Mouse (Mus musculus): ENCODE measurements at regions not wholly inside any gene's neighbourhood (a gene's known extent, or its start where the extent isn't known, plus 50 kb on each side); places are given as distances from the start of the nearest gene placed in this dataset.

- DNase-seq (ENCODE audit: low spot score in 2 of 2): no peak
These were observed 1248.4 kb upstream of the Zeb2 start for GRCm38 (mm10) chr2:46365428-46366134.

- DNase-seq (ENCODE audit: low spot score in 2 of 2): no peak
These were observed 1243.0 kb upstream of the Zeb2 start for GRCm38 (mm10) chr2:46360049-46360712.

GRCm38 (mm10) chr2:46358225-46358624, 1241.0 kb upstream of the Zeb2 start:
- DNase-seq (ENCODE audit: low spot score in 2 of 2): no peak

GRCm38 (mm10) chr2:46356651-46357050, 1239.5 kb upstream of the Zeb2 start:
- DNase-seq (ENCODE audit: low spot score in 2 of 2): no peak

- no peak for DNase-seq (ENCODE audit: low spot score in 2 of 2)
These were observed 1223.5 kb upstream of the Zeb2 start for GRCm38 (mm10) chr2:46340694-46341093.

- DNase-seq (ENCODE audit: low spot score in 2 of 2): no peak
These were observed 1199.5 kb upstream of the Zeb2 start for GRCm38 (mm10) chr2:46316666-46317065.

GRCm38 (mm10) chr2:46315243-46315642, 1198.0 kb upstream of the Zeb2 start:
- DNase-seq (ENCODE audit: low spot score in 2 of 2): no peak

GRCm38 (mm10) chr2:46307582-46308153, 1190.5 kb upstream of the Zeb2 start:
- no peak for DNase-seq (ENCODE audit: low spot score in 2 of 2)

- no peak for DNase-seq (ENCODE audit: low spot score in 2 of 2)
These were observed 1185.4 kb upstream of the Zeb2 start for GRCm38 (mm10) chr2:46302627-46303026.

GRCm38 (mm10) chr2:46297274-46297843, 1180.2 kb upstream of the Zeb2 start:
- no peak for DNase-seq (ENCODE audit: low spot score in 2 of 2)

GRCm38 (mm10) chr2:46283929-46284598, 1166.9 kb upstream of the Zeb2 start:
- no peak for DNase-seq (ENCODE audit: low spot score in 2 of 2)

- no peak for DNase-seq (ENCODE audit: low spot score in 2 of 2)
These were observed 1163.6 kb upstream of the Zeb2 start for GRCm38 (mm10) chr2:46280822-46281221.

GRCm38 (mm10) chr2:46261618-46262017, 1144.4 kb upstream of the Zeb2 start:
- no peak for DNase-seq (ENCODE audit: low spot score in 2 of 2)

GRCm38 (mm10) chr2:46251562-46251961, 1134.4 kb upstream of the Zeb2 start:
- no peak for DNase-seq (ENCODE audit: low spot score in 2 of 2)

- DNase-seq (ENCODE audit: low spot score in 2 of 2): no peak
These were observed 1128.5 kb upstream of the Zeb2 start for GRCm38 (mm10) chr2:46245717-46246116.

- DNase-seq (ENCODE audit: low spot score in 2 of 2): no peak
These were observed 1127.5 kb upstream of the Zeb2 start for GRCm38 (mm10) chr2:46244697-46245096.

GRCm38 (mm10) chr2:46242806-46243205, 1125.6 kb upstream of the Zeb2 start:
- DNase-seq (ENCODE audit: low spot score in 2 of 2): no peak

- DNase-seq (ENCODE audit: low spot score in 2 of 2): no peak
These were observed 1122.7 kb upstream of the Zeb2 start for GRCm38 (mm10) chr2:46239874-46240273.

GRCm38 (mm10) chr2:46230791-46231450, 1113.7 kb upstream of the Zeb2 start:
- DNase-seq (ENCODE audit: low spot score in 2 of 2): no peak

GRCm38 (mm10) chr2:46218336-46218957, 1101.3 kb upstream of the Zeb2 start:
- no peak for DNase-seq (ENCODE audit: low spot score in 2 of 2)

GRCm38 (mm10) chr2:46199341-46199740, 1082.1 kb upstream of the Zeb2 start:
- no peak for DNase-seq (ENCODE audit: low spot score in 2 of 2)
